Comparison of ENCODE assay signal across 7 mouse cellular contexts in genomic region chr2:25575432-25576027, GRCm38 (mm10). TPM values are rescaled to one million over a fixed set of nuclear protein-coding genes. Genes with fewer than 3 reads are reported as not detected.
A peak's percentile ranks its signal among the peaks of the same experiment; 100 is the strongest.
DNase-seq lines count a peak whose midpoint lies in the region; ATAC-seq and TF ChIP-seq lines count a peak whose summit lies in the region.

No protein-coding gene starts in this region.

- peak overlapping the region; percentile 88 for H3K4me2 ChIP-seq in heart, postnatal 0 days (ENCODE audit: low read depth, low read length)

- H3K9ac ChIP-seq in heart, postnatal 0 days (replicated peaks; ENCODE audit: low read depth, low read length) = peak overlapping the region; percentile 57; the same call in 1 of the 2 replicates

- no peaks in the 10 kb centered on the region for H3K9me3 ChIP-seq in heart, postnatal 0 days (replicated peaks; ENCODE audit: control insufficient read depth, low read length)

- H3K27me3 ChIP-seq in heart, postnatal 0 days (ENCODE audit: control insufficient read depth, insufficient read depth, low read length) = peaks cover 47% of the 10 kb centered on the region
- H3K27me3 ChIP-seq in thymus, adult 2 months (ENCODE audit: control insufficient read depth, insufficient read depth, low read length) = peaks cover 29% of the 10 kb centered on the region

- DNase-seq in 3134 (ENCODE audit: extremely low read depth, insufficient read length, low spot score) (peak; percentile 72), 3T3-L1 (ENCODE audit: low read depth, low spot score) (peak; percentile 27)
- peak; percentile 77 to 81 for DNase-seq in cerebellum, postnatal 10 days
- DNase-seq in heart, postnatal 0 days (ENCODE audit: low spot score) = peak; percentile 25
- peak; percentile 56 to 59 for DNase-seq in layer of hippocampus, postnatal 10 days (ENCODE audit: low spot score in 2 of 2)
- DNase-seq in thymus, adult 2 months = peak; percentile 61

- no peak for TF ChIP-seq POLR2A in thymus, adult 2 months (IDR thresholded peaks at IDR 0.05; ENCODE audit: control insufficient read depth, extremely low read depth, insufficient read depth, low read length, poor library complexity)

- H3K36me3 ChIP-seq in heart, postnatal 0 days (replicated peaks; ENCODE audit: control insufficient read depth, insufficient read depth, low read length) = 0 out of 2 replicates have a peak, but pooled peaks cover 6% of the 10 kb centered on the region
- H3K36me3 ChIP-seq in thymus, adult 2 months (ENCODE audit: control insufficient read depth, insufficient read depth, low read length) = no peaks in the 10 kb centered on the region

- peaks cover 29% of the 10 kb centered on the region for H3K4me1 ChIP-seq in heart, postnatal 0 days (ENCODE audit: control insufficient read depth, insufficient read depth)
- H3K4me1 ChIP-seq in thymus, adult 2 months (replicated peaks; ENCODE audit: control insufficient read depth, insufficient read depth, low read length) = peaks cover 45% of the 10 kb centered on the region

- H3K27ac ChIP-seq in heart, postnatal 0 days (ENCODE audit: low read depth) = peak overlapping the region; percentile 81
- peak overlapping the region; percentile 91 for H3K27ac ChIP-seq in thymus, adult 2 months (ENCODE audit: control insufficient read depth, insufficient read depth, low read length)

- no peak for ATAC-seq in heart, postnatal 0 days (ENCODE audit: insufficient read depth, low read depth)
- peak; percentile 22 for ATAC-seq in megakaryocyte progenitor cell, adult 5-6 weeks (replicated peaks; ENCODE audit: poor library complexity)

- 5% methylated on average over 20 of the region's 21 CpGs for WGBS in heart, postnatal 0 days
- 20% methylated on average over 21 of the region's 21 CpGs for WGBS in thymus, adult 2 months

- no peak for TF ChIP-seq CTCF in heart, postnatal 0 days (IDR thresholded peaks at IDR 0.05; ENCODE audit: low read depth)
- no peak for TF ChIP-seq CTCF in thymus, adult 2 months (IDR thresholded peaks at IDR 0.05; ENCODE audit: borderline replicate concordance, control insufficient read depth, extremely low read depth, insufficient read depth, low read length, poor library complexity)

- TF ChIP-seq EP300 in heart, postnatal 0 days (IDR thresholded peaks at IDR 0.05; ENCODE audit: low read depth) = no peak

- peak overlapping the region; percentile 61 for H3K4me3 ChIP-seq in heart, postnatal 0 days (ENCODE audit: low read depth, low read length)
- H3K4me3 ChIP-seq in thymus, adult 2 months (ENCODE audit: control insufficient read depth, insufficient read depth, low read length) = peak overlapping the region; percentile 54

RNA-seq across cellular contexts. Expression of gene Phpt1, which starts 0.5 kb away (rescaled TPM):
- total RNA-seq in heart, postnatal 0 days (2014; rRNA removed; ENCODE audit: low replicate concordance) = 37.9 and 43.3 TPM in 2 replicates
- polyA plus RNA-seq in heart, postnatal 0 days (2015; fragmentation: Nextera tagmentation; extraction: Ambion mirVana) = 248 and 255 TPM in 2 replicates
- 10 to 100 TPM; 94.5 to 99.8 TPM for total RNA-seq in layer of hippocampus, postnatal 10 days (2021)
- 48.1 and 56.5 TPM in 2 replicates for total RNA-seq in megakaryocyte progenitor cell, adult 5-6 weeks (2015)
- total RNA-seq in megakaryocyte progenitor cell, adult 5-6 weeks (2017) = 29.6 and 35.4 TPM in 2 replicates
- polyA plus RNA-seq in thymus, adult 2 months (2012; rRNA removed) = 73.6 and 94.7 TPM in 2 replicates

RNA-seq across cellular contexts. Expression of gene Mamdc4, which starts 0.9 kb away (rescaled TPM):
- total RNA-seq in heart, postnatal 0 days (2014; rRNA removed; ENCODE audit: low replicate concordance) = 1.7 and 2.0 TPM in 2 replicates
- polyA plus RNA-seq in heart, postnatal 0 days (2015; fragmentation: Nextera tagmentation; extraction: Ambion mirVana) = 0.14 and 1.6 TPM in 2 replicates
- total RNA-seq in layer of hippocampus, postnatal 10 days (2021) = 1 to 10 TPM; 1.0 to 5.4 TPM
- total RNA-seq in megakaryocyte progenitor cell, adult 5-6 weeks (2015) = 0.42 and 0.86 TPM in 2 replicates
- 0.12 and 9.3 TPM in 2 replicates for total RNA-seq in megakaryocyte progenitor cell, adult 5-6 weeks (2017)
- polyA plus RNA-seq in thymus, adult 2 months (2012; rRNA removed) = 18.9 and 25.8 TPM in 2 replicates

RNA-seq across cellular contexts. Expression of gene Ajm1, which starts 6.0 kb away (rescaled TPM):
- total RNA-seq in heart, postnatal 0 days (2014; rRNA removed; ENCODE audit: low replicate concordance) = not detected in 2 replicates
- not detected in 2 replicates for polyA plus RNA-seq in heart, postnatal 0 days (2015; fragmentation: Nextera tagmentation; extraction: Ambion mirVana)
- total RNA-seq in layer of hippocampus, postnatal 10 days (2021) = 10 to 100 TPM; 82.7 to 84.8 TPM
- not detected in 2 replicates for total RNA-seq in megakaryocyte progenitor cell, adult 5-6 weeks (2015)
- 0.10 TPM in 1 of 2 replicates, not detected in the other for total RNA-seq in megakaryocyte progenitor cell, adult 5-6 weeks (2017)
- 7.0 and 7.4 TPM in 2 replicates for polyA plus RNA-seq in thymus, adult 2 months (2012; rRNA removed)

RNA-seq across cellular contexts. Expression of gene Edf1, which starts 17.9 kb away (rescaled TPM):
- 112 and 136 TPM in 2 replicates for total RNA-seq in heart, postnatal 0 days (2014; rRNA removed; ENCODE audit: low replicate concordance)
- 314 and 343 TPM in 2 replicates for polyA plus RNA-seq in heart, postnatal 0 days (2015; fragmentation: Nextera tagmentation; extraction: Ambion mirVana)
- total RNA-seq in layer of hippocampus, postnatal 10 days (2021) = 100 to 1,000 TPM; 232 to 242 TPM
- total RNA-seq in megakaryocyte progenitor cell, adult 5-6 weeks (2015) = 141 and 144 TPM in 2 replicates
- 95.5 and 128 TPM in 2 replicates for total RNA-seq in megakaryocyte progenitor cell, adult 5-6 weeks (2017)
- 142 and 152 TPM in 2 replicates for polyA plus RNA-seq in thymus, adult 2 months (2012; rRNA removed)

RNA-seq across cellular contexts. Expression of gene Traf2, which starts 28.8 kb away (rescaled TPM):
- total RNA-seq in heart, postnatal 0 days (2014; rRNA removed; ENCODE audit: low replicate concordance) = 5.1 and 6.3 TPM in 2 replicates
- 14.2 and 15.8 TPM in 2 replicates for polyA plus RNA-seq in heart, postnatal 0 days (2015; fragmentation: Nextera tagmentation; extraction: Ambion mirVana)
- 10 to 100 TPM in 1 of 2 experiments, 1 to 10 TPM in 1; 9.0 to 10.5 TPM for total RNA-seq in layer of hippocampus, postnatal 10 days (2021)
- total RNA-seq in megakaryocyte progenitor cell, adult 5-6 weeks (2015) = 9.7 and 10.8 TPM in 2 replicates
- total RNA-seq in megakaryocyte progenitor cell, adult 5-6 weeks (2017) = 13.7 and 14.2 TPM in 2 replicates
- 47.7 and 49.9 TPM in 2 replicates for polyA plus RNA-seq in thymus, adult 2 months (2012; rRNA removed)

Comparison
In these comparisons a context has a peak if more than half of its experiments do, and no peak if none do; other contexts are left out.
1. DNase-seq: peak in every context shown above with its lines; median percentile 79 in cerebellum, postnatal 10 days; 72 in 3134; 61 in thymus, adult 2 months; 58 in layer of hippocampus, postnatal 10 days; 27 in 3T3-L1; 25 in heart, postnatal 0 days.
2. RNA of gene Ajm1, which starts 6.0 kb away (total RNA-seq): 82.7 to 84.8 TPM in layer of hippocampus, postnatal 10 days; not detected in heart, postnatal 0 days and 0.10 TPM in megakaryocyte progenitor cell, adult 5-6 weeks; every median in the first group is over 10 times any median in the second.